Mouse (Mus musculus) spleen, adult 2 months (tissue): Measurements from ENCODE around the gene Mcoln2.

ENCODE experiments used
- CTCF ChIP-seq: fragments of 200-500 bp; IDR thresholded peaks from 2 replicates; pipeline ENCODE4 v1.5.1; 2011; ENCODE audit warnings: mild to moderate bottlenecking, inconsistent platforms; ENCODE audit not compliant: insufficient read depth, insufficient read length, insufficient replicate concordance; ENCODE audit errors: extremely low read depth
- POLR2A ChIP-seq: fragments of 200-500 bp; IDR thresholded peaks from 2 replicates; pipeline ENCODE4 v1.6.1; 2011; ENCODE audit warnings: low read depth, low read length, inconsistent platforms

DNA sequence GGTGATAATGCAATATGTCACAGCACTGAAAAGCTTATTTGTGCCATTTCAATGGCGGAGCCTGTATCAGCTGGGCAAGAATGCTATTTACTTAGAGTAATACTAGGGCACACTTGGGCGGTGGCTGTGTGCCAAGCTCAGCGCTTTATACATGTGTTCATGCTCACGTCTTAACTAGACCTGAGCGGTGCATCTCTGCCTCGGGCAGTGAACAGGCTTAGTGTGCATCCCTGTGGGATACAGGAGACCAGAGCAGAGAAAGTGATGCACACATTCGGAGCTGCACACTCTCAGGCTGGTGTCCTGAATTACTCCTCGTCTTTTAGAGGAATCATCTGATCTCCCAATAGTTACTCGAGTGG, 26.2 kb upstream of the Mcoln2 start:
- TF ChIP-seq CTCF (no peak), POLR2A (no peak)
